Mouse (Mus musculus): Measurements from ENCODE around the gene Mgarp. TPM values are rescaled to one million over a fixed set of nuclear protein-coding genes. Genes with fewer than 3 reads are reported as not detected.

The Mgarp gene
- polyA plus RNA-seq, 1 experiment from 2014 or later, result 2.0 TPM

DNA sequence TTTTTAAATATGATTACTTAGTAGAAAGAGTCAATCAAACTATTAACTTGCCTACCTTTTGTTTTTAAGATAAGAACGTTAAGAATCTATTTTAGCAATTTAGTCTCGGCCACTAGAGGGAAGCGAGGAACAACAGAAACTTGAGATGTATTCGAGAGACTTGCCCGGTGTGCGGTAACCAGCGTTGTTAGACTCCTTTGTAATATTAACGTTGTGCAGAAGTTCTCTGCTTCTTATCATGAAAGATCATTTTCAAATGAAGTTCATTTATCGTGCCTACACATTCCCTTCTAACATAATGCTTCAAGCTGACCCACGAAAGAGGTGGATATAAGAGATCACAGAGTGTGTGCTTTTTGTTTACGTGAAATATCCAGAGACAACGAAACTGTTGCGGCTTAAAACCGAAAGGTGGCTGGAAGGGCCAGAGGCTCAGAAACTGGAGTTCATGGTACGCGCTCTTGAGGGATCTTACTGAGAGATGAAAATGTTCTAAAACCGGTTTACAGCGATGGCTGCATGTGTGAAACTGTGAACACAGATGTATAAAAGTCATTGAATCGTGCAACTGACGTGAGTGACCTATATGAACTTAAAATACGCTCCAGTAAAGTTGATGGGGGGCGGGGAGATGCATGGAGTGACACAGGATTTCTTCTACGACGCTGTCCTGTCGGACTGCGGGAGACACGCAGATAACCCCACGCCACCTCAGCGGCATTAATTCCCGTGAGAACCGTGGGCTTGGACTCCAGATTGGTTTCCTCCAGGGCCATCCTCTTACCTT is 18.5 kb downstream of the Mgarp start:
- ATAC-seq (ENCODE audit: low FRiP score, low read depth), result no peak
- WGBS, result 50% methylated on average over 31 of the region's 31 CpGs

GRCm38 (mm10) chr3:51375307-51376265 is 21.0 kb downstream of the Mgarp start:
- no peak for ATAC-seq (ENCODE audit: low FRiP score, low read depth)
- no peak overlapping the region for H3K4me3 ChIP-seq
- WGBS, result 90% methylated on average over 19 of the region's 19 CpGs
- no peak overlapping the region for H3K9ac ChIP-seq
- H3K27me3 ChIP-seq, result no peaks in the 10 kb centered on the region
- no peak overlapping the region for H3K4me2 ChIP-seq
- no peaks in the 10 kb centered on the region for H3K9me3 ChIP-seq
- H3K36me3 ChIP-seq, result no peaks in the 10 kb centered on the region
- no peak overlapping the region for H3K27ac ChIP-seq (replicated peaks)
- H3K4me1 ChIP-seq (replicated peaks), result peaks cover 5% of the 10 kb centered on the region; the same call in 1 of the 2 replicates

More for the DNA sequence above, 18.5 kb downstream of the Mgarp start:
- Histone ChIP-seq H3K4me3 (peak overlapping the region; percentile 22), H3K4me1 (replicated peaks) (peaks cover 5% of the 10 kb centered on the region; the same call in 1 of the 2 replicates), H3K27ac (replicated peaks) (no peak overlapping the region), H3K9me3 (no peaks in the 10 kb centered on the region), H3K9ac (no peak overlapping the region; the same call in 1 of the 2 replicates), H3K4me2 (peak overlapping the region; percentile 45), H3K27me3 (no peaks in the 10 kb centered on the region), H3K36me3 (no peaks in the 10 kb centered on the region)

- Histone ChIP-seq H3K4me1 (replicated peaks) (peaks cover 5% of the 10 kb centered on the region; the same call in 1 of the 2 replicates), H3K9me3 (no peaks in the 10 kb centered on the region), H3K27me3 (no peaks in the 10 kb centered on the region), H3K9ac (no peak overlapping the region), H3K4me2 (no peak overlapping the region), H3K36me3 (no peaks in the 10 kb centered on the region), H3K27ac (replicated peaks) (no peak overlapping the region), H3K4me3 (no peak overlapping the region)
- 77% methylated on average over 5 of the region's 5 CpGs for WGBS
- ATAC-seq (ENCODE audit: low FRiP score, low read depth), result no peak
These were observed 23.0 kb downstream of the Mgarp start for GRCm38 (mm10) chr3:51373544-51373943.

DNA sequence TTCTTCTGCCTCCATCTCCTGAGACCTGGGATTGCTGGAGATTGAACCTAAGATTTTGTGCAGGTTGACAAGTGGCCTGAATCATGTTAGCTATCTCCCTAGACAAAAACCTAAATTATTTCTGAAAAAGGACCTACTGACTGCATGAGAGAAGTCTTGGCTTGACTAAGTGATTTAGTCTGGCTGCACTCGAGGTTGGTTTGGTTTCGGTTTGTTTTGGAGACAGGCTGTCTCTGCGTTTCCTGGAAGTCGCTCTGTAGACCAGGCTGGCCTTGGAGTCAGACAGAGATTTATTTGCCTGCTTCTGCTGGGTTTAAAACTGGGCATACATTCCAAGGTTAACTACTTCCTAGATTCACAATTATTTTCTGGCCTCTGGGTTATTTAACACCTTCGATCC is 23.7 kb downstream of the Mgarp start:
- H3K27ac ChIP-seq (replicated peaks), result no peak overlapping the region
- H3K4me3 ChIP-seq, result no peak overlapping the region
- no peak overlapping the region for H3K4me2 ChIP-seq
- no peaks in the 10 kb centered on the region for H3K27me3 ChIP-seq
- WGBS, result 80% methylated on average over 5 of the region's 5 CpGs
- no peaks in the 10 kb centered on the region for H3K4me1 ChIP-seq (replicated peaks)
- no peaks in the 10 kb centered on the region for H3K36me3 ChIP-seq
- no peak for ATAC-seq (ENCODE audit: low FRiP score, low read depth)
- no peak overlapping the region for H3K9ac ChIP-seq
- H3K9me3 ChIP-seq, result no peaks in the 10 kb centered on the region

GRCm38 (mm10) chr3:51371826-51372225 is 24.7 kb downstream of the Mgarp start:
- no peak overlapping the region for H3K9ac ChIP-seq
- H3K4me1 ChIP-seq (replicated peaks), result no peaks in the 10 kb centered on the region
- no peak overlapping the region for H3K27ac ChIP-seq (replicated peaks)
- H3K9me3 ChIP-seq, result no peaks in the 10 kb centered on the region
- no peak overlapping the region for H3K4me2 ChIP-seq
- ATAC-seq (ENCODE audit: low FRiP score, low read depth), result no peak
- no peaks in the 10 kb centered on the region for H3K27me3 ChIP-seq
- no peaks in the 10 kb centered on the region for H3K36me3 ChIP-seq
- H3K4me3 ChIP-seq, result no peak overlapping the region
- WGBS, result 73% methylated on average over 2 of the region's 2 CpGs

DNA sequence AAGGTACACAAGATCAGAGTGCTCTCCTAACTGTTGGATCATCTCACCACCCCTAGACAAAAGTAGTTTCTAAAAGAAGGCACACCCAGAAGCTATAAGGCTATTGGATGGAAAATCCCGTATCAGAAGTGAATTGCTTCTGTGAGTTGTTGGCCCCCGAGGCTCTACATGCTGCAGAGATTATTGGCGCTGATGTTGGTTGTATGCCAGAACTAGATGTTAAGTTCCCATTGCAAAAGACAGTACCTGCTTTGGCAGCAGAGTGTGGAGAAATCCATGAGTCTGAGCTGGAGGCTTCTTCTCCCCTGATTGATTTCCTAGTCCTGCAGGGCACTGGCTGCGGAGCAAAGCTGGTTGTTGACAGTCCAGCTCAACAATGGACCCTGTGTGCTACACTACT is 28.5 kb downstream of the Mgarp start:
- no peak overlapping the region for H3K27ac ChIP-seq (replicated peaks)
- H3K27me3 ChIP-seq, result no peaks in the 10 kb centered on the region
- H3K9ac ChIP-seq, result no peak overlapping the region
- H3K36me3 ChIP-seq, result no peaks in the 10 kb centered on the region
- WGBS, result 81% methylated on average over 4 of the region's 4 CpGs
- H3K4me1 ChIP-seq (replicated peaks), result peaks cover 11% of the 10 kb centered on the region
- no peak overlapping the region for H3K4me3 ChIP-seq
- no peak for ATAC-seq (ENCODE audit: low FRiP score, low read depth)
- no peak overlapping the region for H3K4me2 ChIP-seq
- H3K9me3 ChIP-seq, result no peaks in the 10 kb centered on the region

DNA sequence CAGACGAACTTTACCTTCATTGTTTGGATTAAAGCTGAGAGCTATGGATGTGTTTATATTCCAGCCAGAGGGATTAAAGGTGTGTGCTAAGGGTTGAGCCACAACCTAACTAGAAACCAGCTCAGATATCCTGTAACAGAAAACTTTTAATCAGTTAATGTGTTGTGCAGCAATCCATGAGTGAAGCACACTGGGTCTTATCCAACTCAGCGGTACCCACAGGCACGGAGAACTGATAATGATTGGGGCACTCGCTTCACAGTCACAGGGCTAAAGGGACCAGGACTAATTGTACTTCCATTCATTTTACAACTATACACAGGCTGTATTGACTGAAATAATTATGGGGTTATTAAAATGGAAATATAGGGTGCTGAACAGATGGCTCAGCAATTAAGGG is 29.6 kb downstream of the Mgarp start:
- Histone ChIP-seq H3K4me2 (no peak overlapping the region), H3K36me3 (no peaks in the 10 kb centered on the region), H3K9ac (no peak overlapping the region), H3K4me3 (no peak overlapping the region), H3K27me3 (no peaks in the 10 kb centered on the region), H3K9me3 (no peaks in the 10 kb centered on the region), H3K4me1 (replicated peaks) (peaks cover 11% of the 10 kb centered on the region), H3K27ac (replicated peaks) (no peak overlapping the region)
- WGBS, result 62% methylated on average over 4 of the region's 4 CpGs
- no peak for ATAC-seq (ENCODE audit: low FRiP score, low read depth)

DNA sequence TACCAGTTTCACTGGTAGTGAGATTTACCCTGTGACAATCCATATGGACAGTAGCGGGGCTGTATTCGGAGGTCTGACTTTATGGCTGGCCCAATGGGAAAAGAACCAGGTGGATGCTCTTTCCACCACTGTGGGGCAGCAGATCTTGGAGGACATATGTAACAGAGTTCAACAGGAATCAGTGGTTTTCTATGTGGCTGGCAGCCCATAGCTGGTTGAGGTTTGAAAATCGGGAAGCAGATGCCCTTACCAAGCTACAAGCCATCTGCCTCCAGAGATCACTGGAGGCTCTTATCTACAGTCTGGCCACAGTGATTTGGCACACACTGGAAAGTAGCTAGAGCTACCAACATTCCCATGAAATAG is 31.0 kb downstream of the Mgarp start:
- peak overlapping the region; percentile 42 for H3K9ac ChIP-seq
- H3K9me3 ChIP-seq, result no peaks in the 10 kb centered on the region
- ATAC-seq (ENCODE audit: low FRiP score, low read depth), result no peak
- peak overlapping the region; percentile 90 for H3K4me2 ChIP-seq
- H3K4me1 ChIP-seq (replicated peaks), result peaks cover 11% of the 10 kb centered on the region
- WGBS, result 19% methylated on average over 3 of the region's 3 CpGs
- peak overlapping the region; percentile 42 for H3K4me3 ChIP-seq
- H3K36me3 ChIP-seq, result no peaks in the 10 kb centered on the region
- peaks cover 9% of the 10 kb centered on the region for H3K27me3 ChIP-seq
- H3K27ac ChIP-seq (replicated peaks), result 0 out of 2 replicates have a peak overlapping the region, but pooled peaks have one; percentile 42

DNA sequence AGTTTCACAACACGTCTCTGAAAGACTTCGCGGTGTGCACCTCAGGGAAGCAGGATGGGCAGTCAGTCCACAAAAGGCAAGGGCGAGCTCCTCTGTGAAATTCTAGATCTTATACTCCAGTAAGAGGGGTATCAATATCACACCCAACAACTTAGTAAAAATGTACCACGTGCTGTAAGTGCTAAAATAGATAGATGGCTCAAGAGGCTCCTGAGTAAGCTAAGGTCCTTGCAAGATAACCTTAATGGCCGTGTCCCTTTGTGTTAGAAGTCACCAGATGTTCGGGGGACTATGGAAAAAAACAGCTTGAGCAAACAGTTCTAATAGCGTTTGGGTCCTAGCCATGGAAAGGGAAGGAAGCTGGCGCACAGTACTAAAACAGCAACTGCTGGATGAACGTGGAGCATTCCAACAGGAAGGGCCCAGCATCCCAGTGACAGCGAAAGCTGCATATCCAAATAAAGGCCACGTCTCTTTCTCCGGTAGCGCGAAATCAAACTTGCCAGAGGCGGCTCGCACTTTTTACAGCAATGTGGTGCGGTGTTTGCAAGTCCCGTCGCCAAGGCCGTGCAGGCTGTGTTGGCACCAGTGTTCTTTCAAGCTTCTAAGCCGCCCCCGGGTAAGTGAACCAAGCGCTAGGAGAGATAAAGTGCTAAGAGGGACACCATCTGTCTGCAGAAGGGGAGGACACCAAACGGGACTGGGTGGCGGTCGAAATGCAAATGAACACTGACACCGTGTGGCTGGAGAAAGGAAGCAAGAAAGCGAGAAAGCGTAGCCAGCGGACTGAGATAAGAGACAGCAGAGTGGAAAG is 31.6 kb downstream of the Mgarp start:
- WGBS, result 7% methylated on average over 31 of the region's 31 CpGs
- peak; percentile 90 for ATAC-seq (ENCODE audit: low FRiP score, low read depth)
- 0 out of 2 replicates have a peak overlapping the region, but pooled peaks have one; percentile 42 for H3K27ac ChIP-seq (replicated peaks)

DNA sequence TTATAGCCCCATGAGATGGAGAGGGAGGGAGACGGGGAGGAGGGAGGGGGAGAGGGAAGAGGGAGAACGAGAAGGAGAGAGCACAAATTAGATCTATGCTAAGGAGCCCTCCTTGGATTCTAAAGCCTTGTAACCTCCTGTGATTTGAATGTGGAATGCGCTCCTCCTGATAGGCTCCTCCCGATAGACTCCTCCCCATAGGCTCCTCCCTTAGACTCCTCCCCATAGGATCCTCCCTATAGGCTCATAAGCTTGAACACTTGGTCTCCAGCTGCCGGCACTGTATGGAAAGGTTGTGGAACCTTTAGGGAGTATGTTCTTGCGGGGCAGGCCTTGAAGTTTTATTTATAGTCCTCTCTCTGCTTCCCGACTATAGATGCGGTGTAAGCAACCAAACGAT is 35.5 kb downstream of the Mgarp start:
- peaks cover 18% of the 10 kb centered on the region for H3K27me3 ChIP-seq
- no peak overlapping the region for H3K27ac ChIP-seq (replicated peaks)
- no peaks in the 10 kb centered on the region for H3K9me3 ChIP-seq
- H3K4me1 ChIP-seq (replicated peaks), result peaks cover 20% of the 10 kb centered on the region
- H3K4me2 ChIP-seq, result no peak overlapping the region
- WGBS, result 36% methylated on average over 9 of the region's 9 CpGs
- no peaks in the 10 kb centered on the region for H3K36me3 ChIP-seq
- H3K9ac ChIP-seq, result no peak overlapping the region
- ATAC-seq (ENCODE audit: low FRiP score, low read depth), result no peak
- no peak overlapping the region for H3K4me3 ChIP-seq

More for the DNA sequence above, 31.6 kb downstream of the Mgarp start:
- H3K27me3 ChIP-seq, result peaks cover 13% of the 10 kb centered on the region
- peaks cover 11% of the 10 kb centered on the region for H3K4me1 ChIP-seq (replicated peaks)
- H3K9ac ChIP-seq, result peak overlapping the region; percentile 42
- H3K36me3 ChIP-seq, result no peaks in the 10 kb centered on the region
- H3K9me3 ChIP-seq, result no peaks in the 10 kb centered on the region
- peak overlapping the region; percentile 90 for H3K4me2 ChIP-seq
- H3K4me3 ChIP-seq, result peak overlapping the region; percentile 42

GRCm38 (mm10) chr3:51359558-51360307 is 36.8 kb downstream of the Mgarp start:
- no peak overlapping the region for H3K9ac ChIP-seq
- H3K9me3 ChIP-seq, result no peaks in the 10 kb centered on the region
- H3K4me3 ChIP-seq, result peak overlapping the region; percentile 48; the same call in 1 of the 2 replicates
- no peak overlapping the region for H3K27ac ChIP-seq (replicated peaks)
- H3K36me3 ChIP-seq, result no peaks in the 10 kb centered on the region
- no peak for ATAC-seq (ENCODE audit: low FRiP score, low read depth)
- H3K4me2 ChIP-seq, result peak overlapping the region; percentile 75
- H3K27me3 ChIP-seq, result peaks cover 18% of the 10 kb centered on the region
- H3K4me1 ChIP-seq (replicated peaks), result peaks cover 13% of the 10 kb centered on the region
- whole genome bisulfite sequencing, result 26% methylated on average over 14 of the region's 14 CpGs
